Mouse (Mus musculus): ENCODE measurements around the gene Fkbp14. TPM values are rescaled to one million over a fixed set of nuclear protein-coding genes. Genes with fewer than 3 reads are reported as not detected.

Fkbp14 gene
- polyA plus RNA-seq (2012; rRNA removed): 10.4 and 19.2 TPM in 2 replicates

GRCm38 (mm10) chr6:54597208-54597607 is at the start of gene Fkbp14:
TSS of gene Fkbp14 (minus strand) at chr6:54597308.

GRCm38 (mm10) chr6:54594469-54595329 is 2.4 kb downstream of the Fkbp14 start, which contains the start of gene Plekha8:
TSS of gene Plekha8 (plus strand) at chr6:54595111.

GRCm38 (mm10) chr6:54565665-54566545 is 31.2 kb downstream of the Fkbp14 start, which contains the start of gene Scrn1:
TSS of gene Scrn1 (minus strand) at chr6:54566489.

Other genes starting within 250 kb of the Fkbp14 start
- gene Wipf3, start 167.7 kb downstream of the Fkbp14 start, polyA plus RNA-seq (2012; rRNA removed): 1.8 and 2.5 TPM in 2 replicates
- 37.2 and 42.1 TPM in 2 replicates for gene Scrn1, start 30.8 kb downstream of the Fkbp14 start, polyA plus RNA-seq (2012; rRNA removed)
- 15.5 and 21.6 TPM in 2 replicates for gene Plekha8, start 2.2 kb downstream of the Fkbp14 start, polyA plus RNA-seq (2012; rRNA removed)
- gene Mturn, start 84.3 kb upstream of the Fkbp14 start, polyA plus RNA-seq (2012; rRNA removed): 18.3 and 19.9 TPM in 2 replicates
- 7.7 and 8.3 TPM in 2 replicates for gene Znrf2, start 219.6 kb upstream of the Fkbp14 start, polyA plus RNA-seq (2012; rRNA removed)